Mouse (Mus musculus): ENCODE measurements at regions not wholly inside any gene's neighbourhood (a gene's known extent, or its start where the extent isn't known, plus 50 kb on each side); places are given as distances from the start of the nearest gene placed in this dataset.
"Not testable (repeated sequence)": the region's sequence is repeated elsewhere in the genome, so short reads cannot be mapped to it uniquely, and the experiment has no call there.

GRCm38 (mm10) chr11:94882687-94883383 is 53.2 kb upstream of the Col1a1 start:
- no peak for DNase-seq

- DNase-seq, result no peak
These were observed 53.9 kb upstream of the Col1a1 start for GRCm38 (mm10) chr11:94881982-94882686.

- DNase-seq, result no peak
These were observed 54.9 kb upstream of the Col1a1 start for GRCm38 (mm10) chr11:94880896-94881840.

- no peak for DNase-seq
These were observed 59.3 kb upstream of the Col1a1 start for GRCm38 (mm10) chr11:94876707-94877106.

- no peak for DNase-seq
These were observed 61.0 kb upstream of the Col1a1 start for GRCm38 (mm10) chr11:94875026-94875425.

GRCm38 (mm10) chr11:94874155-94874561 is 61.9 kb upstream of the Col1a1 start:
- no peak for DNase-seq

GRCm38 (mm10) chr11:94873693-94874092 is 62.3 kb upstream of the Col1a1 start:
- DNase-seq, result no peak

GRCm38 (mm10) chr11:94872921-94873320 is 63.1 kb upstream of the Col1a1 start:
- DNase-seq, result no peak

- peak; percentile 30 for DNase-seq
These were observed 65.7 kb upstream of the Col1a1 start for GRCm38 (mm10) chr11:94870341-94870740.

GRCm38 (mm10) chr11:94869866-94870265 is 66.2 kb upstream of the Col1a1 start:
- DNase-seq, result not testable (repeated sequence)

GRCm38 (mm10) chr11:94866176-94866967 is 69.7 kb upstream of the Col1a1 start:
- DNase-seq, result peak; percentile 32

GRCm38 (mm10) chr11:94850129-94850528 is 67.6 kb upstream of the Tmem92 start:
- no peak for DNase-seq

- DNase-seq, result no peak
These were observed 56.6 kb upstream of the Tmem92 start for GRCm38 (mm10) chr11:94839133-94839532.

GRCm38 (mm10) chr11:94838140-94838539 is 55.6 kb upstream of the Tmem92 start:
- DNase-seq, result no peak

GRCm38 (mm10) chr11:94836347-94836746 is 53.8 kb upstream of the Tmem92 start:
- DNase-seq, result no peak

- DNase-seq, result peak; percentile 4
These were observed 49.9 kb upstream of the Tmem92 start for GRCm38 (mm10) chr11:94832246-94832985.

Measured in adrenal gland, adult 8-10 months (tissue).